ENCODE assay signal across 25 mouse cellular contexts in genomic region chr3:121169092-121169942, GRCm38 (mm10). TPM values are rescaled to one million over a fixed set of nuclear protein-coding genes. Genes with fewer than 3 reads are reported as not detected.
DNase-seq lines count a peak whose midpoint lies in the region; ATAC-seq and TF ChIP-seq lines count a peak whose summit lies in the region.
"Had no signal": no experiment of that assay in that cellular context is flagged by ENCODE, and none has a peak within 500 bp of the region (broad histone marks: within the 10 kb centered on the region; RNA-seq: fewer than 3 reads in every experiment).

No protein-coding gene starts in this region.

- H3K27me3 ChIP-seq in liver, embryonic 12.5 days (replicated peaks), result no peaks in the 10 kb centered on the region
- H3K27me3 ChIP-seq: heart, embryonic 13.5 days; hindbrain, embryonic 12.5 days; kidney, embryonic 15.5 days; Patski had no signal

- H3K4me2 ChIP-seq in liver, embryonic 12.5 days, result peak overlapping the region; percentile 26
- H3K4me2 ChIP-seq: heart, embryonic 13.5 days; hindbrain, embryonic 12.5 days; kidney, embryonic 15.5 days; lung, embryonic 15.5 days; midbrain, embryonic 11.5 days had no signal

- H3K4me1 ChIP-seq in liver, embryonic 12.5 days, result peaks cover 38% of the 10 kb centered on the region

- peak; percentile 31; the same call in 1 of the 2 replicates for ATAC-seq in erythroid progenitor cell, adult 5-6 weeks (replicated peaks; ENCODE audit: low FRiP score, poor library complexity, severe bottlenecking)
- peak; percentile 27; the same call in 1 of the 2 replicates for ATAC-seq in liver, embryonic 12.5 days
- peak; percentile 74 for ATAC-seq in megakaryocyte-erythroid progenitor cell, adult 5-6 weeks (replicated peaks; ENCODE audit: low FRiP score, low TSS enrichment, poor library complexity, severe bottlenecking)
- ATAC-seq: forebrain, postnatal 0 days; Patski had no signal

- no peak for TF ChIP-seq CTCF in layer of hippocampus, adult 2 months (conservative IDR thresholded peaks at IDR 0.05)

- DNase-seq in c-Kit-positive CD71-positive TER-119-negative erythroid progenitor cells, embryonic 14.5 days (ENCODE audit: low read depth), result peak; percentile 56
- DNase-seq in frontal cortex, postnatal 25 days (ENCODE audit: low spot score in 2 of 2), result no peak
- DNase-seq in cerebellum, adult 11 months, result no peak
- no peak for DNase-seq in layer of hippocampus, adult 2 months (ENCODE audit: low spot score in 2 of 2)
- DNase-seq: cerebellum, adult 2 months; cerebellum, postnatal 25 days; forebrain, postnatal 0 days; gastrocnemius, adult 2 months; heart, adult 18-20 months; heart, postnatal 14 days; kidney, adult 11 months; kidney, postnatal 4 days; layer of hippocampus, adult 9-11 months; thymus, adult 2 months had no signal

- peaks cover 6% of the 10 kb centered on the region; the same call in 1 of the 2 replicates for H3K36me3 ChIP-seq in liver, embryonic 12.5 days
- H3K36me3 ChIP-seq: hindbrain, embryonic 12.5 days; kidney, embryonic 15.5 days; lung, embryonic 15.5 days had no signal

- H3K9ac ChIP-seq in liver, embryonic 12.5 days, result no peak overlapping the region
- H3K9ac ChIP-seq: forebrain, postnatal 0 days; heart, embryonic 13.5 days; hindbrain, embryonic 12.5 days; kidney, embryonic 15.5 days; lung, embryonic 15.5 days had no signal

- no peak overlapping the region for H3K27ac ChIP-seq in liver, embryonic 12.5 days
- no peak overlapping the region for H3K27ac ChIP-seq in layer of hippocampus, adult 2 months
- H3K27ac ChIP-seq: forebrain, embryonic 10.5 days; gastrocnemius, adult 2 months; heart, embryonic 13.5 days; hindbrain, embryonic 12.5 days; kidney, embryonic 15.5 days; lung, embryonic 15.5 days; macrophage had no signal

- no peak overlapping the region for H3K4me3 ChIP-seq in liver, embryonic 12.5 days
- no peak overlapping the region for H3K4me3 ChIP-seq in layer of hippocampus, adult 2 months
- H3K4me3 ChIP-seq: forebrain, embryonic 10.5 days; gastrocnemius, adult 2 months; heart, embryonic 13.5 days; hindbrain, embryonic 12.5 days; kidney, embryonic 15.5 days; lung, embryonic 15.5 days had no signal

- 39% methylated on average over 15 of the region's 15 CpGs for WGBS in liver, embryonic 12.5 days (ENCODE audit: insufficient replicate concordance)

- 0 out of 2 replicates have a peak, but pooled peaks cover 4% of the 10 kb centered on the region for H3K9me3 ChIP-seq in liver, embryonic 12.5 days (replicated peaks)
- H3K9me3 ChIP-seq: forebrain, embryonic 10.5 days; hindbrain, embryonic 12.5 days; kidney, embryonic 15.5 days; lung, embryonic 15.5 days had no signal

RNA-seq across cellular contexts. Expression of gene Rwdd3, which starts 2.2 kb away (rescaled TPM):
- 2.5 and 2.9 TPM in 2 replicates for total RNA-seq in erythroid progenitor cell, adult 5-6 weeks (2015; ENCODE audit: low replicate concordance)
- total RNA-seq in erythroid progenitor cell, adult 5-6 weeks (2017; ENCODE audit: low replicate concordance), result 0.39 TPM in 1 of 2 replicates, not detected in the other
- polyA plus RNA-seq in liver, embryonic 12.5 days (2016; fragmentation: Nextera tagmentation; extraction: Ambion mirVana), result 1.8 and 2.4 TPM in 2 replicates
- 4.4 and 9.6 TPM in 2 replicates for total RNA-seq in megakaryocyte-erythroid progenitor cell, adult 5-6 weeks (2014; fragmentation: Nextera tagmentation)
- 11.5 and 26.4 TPM in 2 replicates for total RNA-seq in megakaryocyte-erythroid progenitor cell, adult 5-6 weeks (2017)
- total RNA-seq in layer of hippocampus, adult 2 months (2021), result 10 to 100 TPM; 26.3 to 31.2 TPM
